Mouse (Mus musculus) C2C12 (cell line): Measurements from ENCODE around the gene Cyp1a1. TPM values are rescaled to one million over a fixed set of nuclear protein-coding genes. Genes with fewer than 3 reads are reported as not detected.

ENCODE experiments used
- H3K27me3 ChIP-seq: one replicate; pipeline ENCODE4 v1.6.1; 2011; ENCODE audit not compliant: control insufficient read depth, insufficient read depth, insufficient read length
- H3K36me3 ChIP-seq: one replicate; pipeline ENCODE4 v1.6.1; 2011; ENCODE audit not compliant: control insufficient read depth, insufficient read depth
- H3K4me3 ChIP-seq: one replicate; pipeline ENCODE4 v1.5.1; 2011; ENCODE audit warnings: mild to moderate bottlenecking, control low read depth; ENCODE audit not compliant: poor library complexity, insufficient read depth, severe bottlenecking
- H3K79me2 ChIP-seq: one replicate; pipeline ENCODE4 v1.6.1; 2011; ENCODE audit not compliant: control insufficient read depth, insufficient read depth
- H3K79me3 ChIP-seq: one replicate; pipeline ENCODE4 v1.6.1; 2011; ENCODE audit warnings: low read depth, control low read depth
- H3ac ChIP-seq: one replicate; pipeline ENCODE3; 2011; ENCODE audit warnings: low read depth; ENCODE audit not compliant: control insufficient read depth, insufficient read length
- CEBPB ChIP-seq: IDR thresholded peaks from one replicate; pipeline ENCODE4 v1.6.1; 2011; ENCODE audit warnings: low read depth, mild to moderate bottlenecking, control low read depth, moderate library complexity
- CTCF ChIP-seq: IDR thresholded peaks from one replicate; pipeline ENCODE4 v1.5.1; 2011; ENCODE audit not compliant: control insufficient read depth, insufficient read depth, insufficient read length
- FOSL1 ChIP-seq: IDR thresholded peaks from one replicate; pipeline ENCODE4 v1.8.0; 2011; ENCODE audit warnings: mild to moderate bottlenecking, low read length; ENCODE audit not compliant: poor library complexity, insufficient read depth, severe bottlenecking
- MAX ChIP-seq: IDR thresholded peaks from one replicate; pipeline ENCODE4 v1.6.1; 2011; ENCODE audit warnings: mild to moderate bottlenecking, control low read depth
- MYOD1 ChIP-seq: IDR thresholded peaks from one replicate; pipeline ENCODE4 v1.6.1; 2011; ENCODE audit warnings: low read depth; ENCODE audit not compliant: control insufficient read depth, insufficient read length
- MYOG ChIP-seq: IDR thresholded peaks from one replicate; pipeline ENCODE4 v1.6.1; 2011; ENCODE audit not compliant: control insufficient read depth, insufficient read length; ENCODE audit errors: extremely low read depth
- USF1 ChIP-seq: IDR thresholded peaks from one replicate; pipeline ENCODE4 v1.6.1; 2011; ENCODE audit warnings: low read depth, mild to moderate bottlenecking, control low read depth, moderate library complexity
- polyA plus RNA-seq: library from polyadenylated mRNA; unstranded; fragments of >200 nt; fragmentation: generic; extraction: Trizol; gene quantifications from one replicate; pipeline ENCODE4 v1.2.1, GENCODE M21; 2012; ENCODE audit warnings: missing spikeins

Cyp1a1 gene
- polyA plus RNA-seq, 1 experiment = 0.14 TPM

- Histone ChIP-seq H3K4me3 (no peak overlapping the region), H3K27me3 (no peaks in the 10 kb centered on the region), H3ac (no peak overlapping the region), H3K79me2 (peaks cover 29% of the 10 kb centered on the region), H3K79me3 (peaks cover 25% of the 10 kb centered on the region), H3K36me3 (no peaks in the 10 kb centered on the region)
- TF ChIP-seq USF1 (no peak), CEBPB (no peak), MYOG (no peak), FOSL1 (no peak), MAX (no peak), MYOD1 (no peak), CTCF (no peak)
These were observed 40.2 kb upstream of the Cyp1a1 start for GRCm38 (mm10) chr9:57647286-57648108.

- no peak for TF ChIP-seq FOSL1
- no peak for TF ChIP-seq MYOD1
- no peak for TF ChIP-seq USF1
- no peak for TF ChIP-seq CTCF
- no peak for TF ChIP-seq MAX
- no peak for TF ChIP-seq MYOG
- no peak for TF ChIP-seq CEBPB
- Histone ChIP-seq H3K79me3 (no peaks in the 10 kb centered on the region), H3K79me2 (peaks cover 1% of the 10 kb centered on the region), H3K36me3 (no peaks in the 10 kb centered on the region), H3ac (no peak overlapping the region), H3K27me3 (no peaks in the 10 kb centered on the region), H3K4me3 (no peak overlapping the region)
These were observed 37.5 kb upstream of the Cyp1a1 start for GRCm38 (mm10) chr9:57650130-57650785.

GRCm38 (mm10) chr9:57650786-57651311 is 36.9 kb upstream of the Cyp1a1 start:
- Histone ChIP-seq H3K27me3 (no peaks in the 10 kb centered on the region), H3K79me3 (no peaks in the 10 kb centered on the region), H3K4me3 (no peak overlapping the region), H3ac (no peak overlapping the region), H3K36me3 (no peaks in the 10 kb centered on the region), H3K79me2 (no peaks in the 10 kb centered on the region)
- no peak for TF ChIP-seq MAX
- TF ChIP-seq USF1 = no peak
- TF ChIP-seq MYOD1 = no peak
- TF ChIP-seq FOSL1 = no peak
- no peak for TF ChIP-seq MYOG
- TF ChIP-seq CEBPB = no peak
- no peak for TF ChIP-seq CTCF

- no peaks in the 10 kb centered on the region for H3K27me3 ChIP-seq
- H3K4me3 ChIP-seq = no peak overlapping the region
- TF ChIP-seq MYOD1 (no peak), FOSL1 (no peak), MAX (no peak), MYOG (no peak), USF1 (no peak), CEBPB (no peak), CTCF (no peak)
- H3ac ChIP-seq = no peak overlapping the region
- no peaks in the 10 kb centered on the region for H3K36me3 ChIP-seq
- no peaks in the 10 kb centered on the region for H3K79me3 ChIP-seq
- no peaks in the 10 kb centered on the region for H3K79me2 ChIP-seq
These were observed 35.4 kb upstream of the Cyp1a1 start for GRCm38 (mm10) chr9:57652351-57652750.

- no peak overlapping the region for H3ac ChIP-seq
These were observed 34.9 kb upstream of the Cyp1a1 start for GRCm38 (mm10) chr9:57652855-57653254.

More at GRCm38 (mm10) chr9:57652855-57653254, 34.9 kb upstream of the Cyp1a1 start:
- Histone ChIP-seq H3K4me3 (no peak overlapping the region), H3K79me2 (no peaks in the 10 kb centered on the region), H3K79me3 (no peaks in the 10 kb centered on the region), H3K36me3 (no peaks in the 10 kb centered on the region), H3K27me3 (no peaks in the 10 kb centered on the region)
- no peak for TF ChIP-seq CTCF
- no peak for TF ChIP-seq FOSL1
- no peak for TF ChIP-seq USF1
- no peak for TF ChIP-seq MYOD1
- no peak for TF ChIP-seq MYOG
- no peak for TF ChIP-seq MAX
- no peak for TF ChIP-seq CEBPB
